Mouse (Mus musculus): Measurements from ENCODE around the gene Herc4.

Herc4 gene

GRCm38 (mm10) chr10:63243493-63244054 lies at the start of gene Herc4:
Gene Herc4 (plus strand): TSS chr10:63243810.
- peak; percentile 98 for DNase-seq

- DNase-seq: no peak
These were observed 44.6 kb upstream of the Herc4 start for GRCm38 (mm10) chr10:63199008-63199407.

- DNase-seq: no peak
These were observed 42.1 kb upstream of the Herc4 start for GRCm38 (mm10) chr10:63201534-63201933.

GRCm38 (mm10) chr10:63203002-63203401 lies 40.6 kb upstream of the Herc4 start:
- DNase-seq: no peak

GRCm38 (mm10) chr10:63203728-63204127 lies 39.9 kb upstream of the Herc4 start, which contains the start of gene Mypn:
Gene Mypn (minus strand): TSS chr10:63203952.
- DNase-seq: no peak

GRCm38 (mm10) chr10:63208871-63209270 lies 34.7 kb upstream of the Herc4 start:
- DNase-seq: no peak

GRCm38 (mm10) chr10:63221081-63221783 lies 22.4 kb upstream of the Herc4 start:
- DNase-seq: peak; percentile 73

GRCm38 (mm10) chr10:63224341-63224740 lies 19.3 kb upstream of the Herc4 start:
- DNase-seq: no peak

- no peak for DNase-seq
These were observed 13.3 kb upstream of the Herc4 start for GRCm38 (mm10) chr10:63230266-63230665.

GRCm38 (mm10) chr10:63230854-63231253 lies 12.8 kb upstream of the Herc4 start:
- no peak for DNase-seq

GRCm38 (mm10) chr10:63231630-63232029 lies 12.0 kb upstream of the Herc4 start:
- DNase-seq: no peak

- DNase-seq: no peak
These were observed 9.5 kb upstream of the Herc4 start for GRCm38 (mm10) chr10:63234133-63234532.

- no peak for DNase-seq
These were observed 7.7 kb upstream of the Herc4 start for GRCm38 (mm10) chr10:63235889-63236288.

GRCm38 (mm10) chr10:63236663-63237062 lies 6.9 kb upstream of the Herc4 start:
- no peak for DNase-seq

GRCm38 (mm10) chr10:63237206-63237605 lies 6.4 kb upstream of the Herc4 start:
- no peak for DNase-seq

- no peak for DNase-seq
These were observed 5.5 kb upstream of the Herc4 start for GRCm38 (mm10) chr10:63238090-63238489.

GRCm38 (mm10) chr10:63239848-63240247 lies 3.8 kb upstream of the Herc4 start:
- DNase-seq: no peak

GRCm38 (mm10) chr10:63240868-63241271 lies 2.7 kb upstream of the Herc4 start:
- no peak for DNase-seq

GRCm38 (mm10) chr10:63242798-63243435 lies 693 bp upstream of the Herc4 start:
- DNase-seq: no peak

- no peak for DNase-seq
These were observed 553 bp downstream of the Herc4 start for GRCm38 (mm10) chr10:63244055-63244671.

- peak; percentile 52 for DNase-seq
These were observed 1.1 kb downstream of the Herc4 start for GRCm38 (mm10) chr10:63244746-63245145.

GRCm38 (mm10) chr10:63245846-63246245 lies 2.2 kb downstream of the Herc4 start:
- DNase-seq: no peak

- DNase-seq: no peak
These were observed 3.8 kb downstream of the Herc4 start for GRCm38 (mm10) chr10:63247457-63247856.

- DNase-seq: no peak
These were observed 4.8 kb downstream of the Herc4 start for GRCm38 (mm10) chr10:63248421-63248820.
